Mouse (Mus musculus): ENCODE data around the gene Col24a1.

GRCm38 (mm10) chr3:145334046-145334445, 41.8 kb downstream of the Col24a1 start:
- TF ChIP-seq CTCF (IDR thresholded peaks at IDR 0.05; ENCODE audit: extremely low read depth, insufficient read length, insufficient replicate concordance, low read depth, low read length) (no peak), POLR2A (IDR thresholded peaks at IDR 0.05; ENCODE audit: low read depth, low read length) (no peak)

All from small intestine, adult 2 months (tissue).